Mouse (Mus musculus): Measurements from ENCODE around the gene Noxred1.

DNA sequence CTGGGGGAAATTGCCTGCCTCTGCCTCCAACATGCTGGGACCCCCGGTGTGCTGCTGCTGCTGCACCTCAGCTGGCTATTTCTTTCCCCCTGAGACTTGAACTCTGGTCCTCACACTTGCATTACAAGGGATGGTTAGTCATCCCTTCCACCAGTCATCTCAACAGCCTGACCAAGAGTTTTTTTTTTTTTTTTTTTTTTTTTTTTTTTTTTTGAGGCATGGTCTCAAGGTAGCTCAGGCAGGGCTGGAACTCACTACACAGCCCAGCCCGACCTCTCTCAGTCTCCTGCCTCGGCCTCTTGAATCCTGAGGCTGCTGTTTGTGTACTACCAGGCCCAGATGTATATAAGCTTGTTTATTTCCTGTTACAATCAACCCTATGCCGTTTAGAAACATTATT lies 45.7 kb upstream of the Noxred1 start:
- TF ChIP-seq POLR2A (IDR thresholded peaks at IDR 0.05; ENCODE audit: insufficient read depth, low read depth, low read length) (no peak), EP300 (IDR thresholded peaks at IDR 0.05; ENCODE audit: insufficient read depth, low read depth, low read length) (no peak), CTCF (IDR thresholded peaks at IDR 0.05) (no peak)

Measured in heart, adult 2 months (tissue).